Mouse (Mus musculus) liver, embryonic 14.5 days (tissue): ENCODE results near the gene Mapk8ip2.

Experiments used
- CTCF ChIP-seq: IDR thresholded peaks from 2 replicates; pipeline ENCODE4 v1.5.1; 2016; ENCODE audit warnings: antibody characterized with exemption, low read depth, control low read depth
- EP300 ChIP-seq: IDR thresholded peaks from 2 replicates; pipeline ENCODE4 v1.6.1; 2016; ENCODE audit warnings: antibody characterized with exemption, low read depth

- TF ChIP-seq CTCF (no peak), EP300 (no peak)
Observed at GRCm38 (mm10) chr15:89475293-89475600, 21.5 kb downstream of the Mapk8ip2 start.
